Mouse (Mus musculus): ENCODE results near the gene Olfr1331.
"Not testable (repeated sequence)": the region's sequence is repeated elsewhere in the genome, so short reads cannot be mapped to it uniquely, and the experiment has no call there.

Gene Olfr1331

GRCm38 (mm10) chr4:118864349-118864748 is at the start of gene Olfr1331:
Gene Olfr1331, plus strand, starts transcription at chr4:118864649.
- no peak for DNase-seq

- DNase-seq: no peak
These were observed 45.5 kb upstream of the Olfr1331 start for GRCm38 (mm10) chr4:118818921-118819320.

- no peak for DNase-seq
These were observed 28.3 kb upstream of the Olfr1331 start, which contains the start of gene Olfr1333 for GRCm38 (mm10) chr4:118836179-118836578. Gene Olfr1333, minus strand, starts transcription at chr4:118836279.

GRCm38 (mm10) chr4:118861791-118862190 is 2.7 kb upstream of the Olfr1331 start:
- no peak for DNase-seq

- DNase-seq: no peak
These were observed 1.7 kb upstream of the Olfr1331 start for GRCm38 (mm10) chr4:118862704-118863103.

- DNase-seq: no peak
These were observed 3.1 kb downstream of the Olfr1331 start for GRCm38 (mm10) chr4:118867566-118867965.

- no peak for DNase-seq
These were observed 23.8 kb downstream of the Olfr1331 start, which contains the start of gene Olfr1330 for GRCm38 (mm10) chr4:118888297-118888696. Gene Olfr1330, plus strand, starts transcription at chr4:118888597.

GRCm38 (mm10) chr4:118901981-118902380 is 37.5 kb downstream of the Olfr1331 start:
- DNase-seq: no peak

GRCm38 (mm10) chr4:118917365-118917764 is 52.9 kb downstream of the Olfr1331 start, which contains the start of gene Olfr1329:
Gene Olfr1329, minus strand, starts transcription at chr4:118917465.
- not testable (repeated sequence) for DNase-seq
